Mouse (Mus musculus): ENCODE measurements around the gene Dixdc1.

DNA sequence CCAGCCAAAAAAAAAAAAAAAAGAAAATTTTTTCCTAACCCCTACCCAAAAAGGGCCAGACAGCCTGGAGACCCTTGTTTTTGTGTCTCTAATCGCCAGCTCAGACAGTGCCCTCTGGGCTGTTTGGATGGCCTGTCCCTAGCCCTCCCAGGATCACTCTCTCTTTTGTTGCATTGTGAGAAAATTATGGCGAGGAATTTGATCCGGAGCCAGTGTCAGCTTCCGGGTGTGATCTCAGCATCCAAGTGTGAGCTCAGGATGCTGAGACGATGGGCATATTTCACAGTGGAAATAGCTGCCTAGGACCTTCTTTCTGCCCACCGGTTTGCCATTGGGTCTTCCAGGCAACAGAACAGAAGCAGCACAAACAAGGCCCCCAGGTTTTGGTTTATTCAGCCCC is 11.4 kb upstream of the Dixdc1 start:
- TF ChIP-seq CTCF (IDR thresholded peaks at IDR 0.05; ENCODE audit: control insufficient read depth, insufficient read depth, low read length) (no peak), POLR2A (IDR thresholded peaks at IDR 0.05; ENCODE audit: borderline replicate concordance, control insufficient read depth, low read depth, low read length) (no peak)
